Mouse (Mus musculus) neural tube, embryonic 14.5 days (tissue): ENCODE measurements at regions not wholly inside any gene's neighbourhood (a gene's known extent, or its start where the extent isn't known, plus 50 kb on each side); places are given as distances from the start of the nearest gene placed in this dataset.

Experiments
- ATAC-seq: fragments of 200-750 bp; cut with Nextera tagmentation; 2 replicates; pipeline ENCODE4 v1.8.0; 2017; ENCODE audit warnings: low read depth, mild to moderate bottlenecking, moderate TSS enrichment, moderate library complexity
- H3K27ac ChIP-seq: fragments of 300-500 bp; sonication (generic); 2 replicates; pipeline ENCODE4 v1.5.1; 2014; ENCODE audit warnings: low read depth, mild to moderate bottlenecking, control low read depth, low read length, moderate library complexity, mixed read lengths
- H3K27me3 ChIP-seq: fragments of 300-500 bp; sonication (generic); 2 replicates; pipeline ENCODE4 v1.6.1; 2014; ENCODE audit warnings: low read length; ENCODE audit not compliant: control insufficient read depth, insufficient read depth
- H3K36me3 ChIP-seq: fragments of 300-500 bp; sonication (generic); 2 replicates; pipeline ENCODE4 v1.6.1; 2014; ENCODE audit warnings: low read length, mixed read lengths; ENCODE audit not compliant: control insufficient read depth, insufficient read depth
- H3K4me1 ChIP-seq: fragments of 300-500 bp; sonication (generic); 2 replicates; pipeline ENCODE4 v1.6.1; 2014; ENCODE audit warnings: low read length; ENCODE audit not compliant: control insufficient read depth, insufficient read depth
- H3K4me2 ChIP-seq: fragments of 300-500 bp; sonication (generic); 2 replicates; pipeline ENCODE4 v1.6.1; 2014; ENCODE audit warnings: mild to moderate bottlenecking, low read depth, low read length, control low read depth
- H3K4me3 ChIP-seq: fragments of 300-500 bp; sonication (generic); 2 replicates; pipeline ENCODE4 v1.5.1; 2014; ENCODE audit warnings: low read depth, low read length, control low read depth, mixed read lengths
- H3K9ac ChIP-seq: fragments of 300-500 bp; sonication (generic); replicated peaks from 2 replicates; pipeline ENCODE4 v1.6.1; 2014; ENCODE audit warnings: low read depth, mild to moderate bottlenecking, control low read depth, low read length, mixed read lengths
- H3K9me3 ChIP-seq: fragments of 300-500 bp; sonication (generic); 2 replicates; pipeline ENCODE4 v1.6.1; 2016; ENCODE audit warnings: low read length; ENCODE audit not compliant: control insufficient read depth
- WGBS: fragments of 180-500 bp; shearing (Covaris S2); extraction: QIAGEN DNeasy Blood & Tissue Kit; methylation state at CpG from one replicate; pipeline ENCODE4 v1.1.7; 2014; 5-methylcytosine and 5-hydroxymethylcytosine counted together

DNA sequence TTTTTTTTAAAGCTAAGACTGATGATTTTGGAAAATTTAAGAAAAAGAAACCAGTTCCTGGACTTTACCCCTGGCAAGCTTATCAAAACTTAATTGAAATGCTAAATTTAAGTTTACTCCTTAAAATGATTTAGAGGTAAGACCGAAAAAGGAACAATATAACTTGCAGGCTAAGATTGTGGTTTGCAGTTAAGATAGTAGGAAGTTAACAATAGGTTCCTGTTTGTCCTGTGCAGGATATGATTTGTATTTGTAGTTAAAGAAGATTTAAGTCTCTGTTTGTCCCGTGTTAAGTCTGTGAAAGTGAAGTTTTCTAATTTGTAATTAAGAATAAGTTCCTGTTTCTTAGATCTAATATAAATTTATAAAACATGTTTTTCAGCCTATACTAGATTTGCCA, 1406.3 kb upstream of the Lrrc6 start:
- Histone ChIP-seq H3K9me3 (no peaks in the 10 kb centered on the region), H3K27ac (no peak overlapping the region), H3K4me3 (no peak overlapping the region), H3K9ac (no peak overlapping the region), H3K36me3 (no peaks in the 10 kb centered on the region), H3K4me2 (no peak overlapping the region), H3K4me1 (no peaks in the 10 kb centered on the region), H3K27me3 (no peaks in the 10 kb centered on the region)
- ATAC-seq: no peak
- 85% methylated on average over 2 of the region's 2 CpGs for WGBS

DNA sequence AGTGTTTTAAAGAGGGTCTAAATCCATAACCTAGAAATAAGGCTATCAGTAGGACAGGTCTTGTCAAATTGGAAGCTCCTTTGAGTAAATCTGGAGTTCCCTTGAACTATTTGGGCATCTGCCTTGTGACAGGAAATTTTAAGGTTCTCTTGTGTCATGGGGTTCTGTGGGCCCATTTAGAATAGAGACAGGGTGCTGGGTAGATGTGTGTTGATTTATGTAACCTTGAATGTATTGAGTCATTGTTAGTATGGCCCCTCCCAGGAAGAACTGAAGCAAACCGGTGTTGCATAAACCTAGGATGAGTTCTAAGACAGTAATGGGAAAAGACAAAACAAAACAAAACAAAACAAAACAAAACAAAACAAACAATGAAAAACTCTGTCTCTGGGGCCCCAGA, 1404.6 kb upstream of the Lrrc6 start:
- no peaks in the 10 kb centered on the region for H3K27me3 ChIP-seq
- no peaks in the 10 kb centered on the region for H3K9me3 ChIP-seq
- no peaks in the 10 kb centered on the region for H3K4me1 ChIP-seq
- 92% methylated on average over 1 of the region's 1 CpGs for WGBS
- H3K9ac ChIP-seq: no peak overlapping the region
- no peaks in the 10 kb centered on the region for H3K36me3 ChIP-seq
- H3K27ac ChIP-seq: no peak overlapping the region
- ATAC-seq: no peak
- no peak overlapping the region for H3K4me2 ChIP-seq
- no peak overlapping the region for H3K4me3 ChIP-seq

DNA sequence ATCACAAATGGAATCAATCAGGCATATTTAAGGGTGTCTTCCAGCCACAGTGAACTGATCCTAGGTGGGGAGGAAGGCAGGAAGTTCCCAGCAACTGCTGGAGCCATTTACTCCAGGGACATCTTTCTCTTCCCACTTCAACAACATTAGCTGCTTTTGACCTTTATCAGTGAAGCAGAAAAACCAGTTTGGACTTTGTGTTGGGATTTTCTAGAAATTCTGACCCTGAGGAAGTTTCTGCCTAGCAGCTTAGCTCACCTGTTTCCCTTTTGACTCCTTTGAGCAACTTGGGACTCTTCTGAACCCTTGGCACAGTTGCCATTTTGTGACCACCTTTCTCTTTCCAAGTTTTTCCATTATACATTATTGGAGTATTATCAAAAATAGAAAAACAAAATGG, 1403.9 kb upstream of the Lrrc6 start:
- Histone ChIP-seq H3K4me1 (no peaks in the 10 kb centered on the region), H3K27ac (no peak overlapping the region), H3K4me3 (no peak overlapping the region), H3K9me3 (no peaks in the 10 kb centered on the region), H3K36me3 (no peaks in the 10 kb centered on the region), H3K9ac (no peak overlapping the region), H3K4me2 (no peak overlapping the region), H3K27me3 (no peaks in the 10 kb centered on the region)
- no peak for ATAC-seq

DNA sequence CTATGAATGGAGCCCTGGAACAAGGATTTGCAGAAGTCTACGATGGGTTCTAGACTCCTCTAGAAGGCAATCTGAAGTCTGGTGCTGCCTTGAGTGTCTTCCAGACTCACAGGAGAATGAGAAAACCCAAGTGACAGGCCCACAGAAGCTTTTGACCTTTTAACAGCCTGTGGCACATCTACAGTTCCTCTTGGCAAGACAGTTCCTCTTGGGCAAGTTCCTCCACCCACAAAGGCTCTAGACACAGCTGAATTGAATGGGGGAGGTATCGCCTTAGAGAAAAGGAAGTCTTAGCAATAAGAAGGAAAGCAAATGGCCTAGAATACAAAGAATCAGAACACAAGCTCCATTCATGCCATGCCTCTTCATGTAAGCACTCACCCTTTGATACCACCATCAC, 1402.3 kb upstream of the Lrrc6 start:
- Histone ChIP-seq H3K4me3 (no peak overlapping the region), H3K4me2 (no peak overlapping the region), H3K4me1 (0 out of 2 replicates have a peak, but pooled peaks cover 2% of the 10 kb centered on the region), H3K9me3 (no peaks in the 10 kb centered on the region), H3K9ac (no peak overlapping the region), H3K27me3 (no peaks in the 10 kb centered on the region), H3K36me3 (no peaks in the 10 kb centered on the region), H3K27ac (no peak overlapping the region)
- 98% methylated on average over 2 of the region's 2 CpGs for WGBS
- no peak for ATAC-seq

DNA sequence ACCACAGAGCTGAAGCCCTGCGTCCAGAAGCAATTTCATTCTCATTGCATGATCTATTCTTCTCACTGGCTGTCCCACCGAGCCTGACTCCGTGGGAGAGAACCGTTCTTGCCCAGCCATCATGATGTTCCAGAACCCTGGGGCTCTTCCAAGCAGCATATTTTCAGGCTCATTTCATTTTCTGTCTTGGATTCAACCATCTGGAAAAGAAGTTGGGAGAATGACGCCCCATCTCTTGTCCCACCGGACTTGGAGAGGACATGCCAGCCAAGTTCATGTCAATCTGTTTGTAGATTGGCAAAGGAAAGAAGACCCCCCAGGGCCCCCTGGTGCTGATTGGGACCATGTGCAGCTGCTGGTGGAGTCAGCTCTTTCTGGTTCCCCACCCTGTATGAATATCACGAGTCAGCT, 1400.5 kb upstream of the Lrrc6 start:
- H3K9me3 ChIP-seq: no peaks in the 10 kb centered on the region
- no peak overlapping the region for H3K27ac ChIP-seq
- no peak for ATAC-seq
- H3K27me3 ChIP-seq: no peaks in the 10 kb centered on the region
- H3K4me1 ChIP-seq: 0 out of 2 replicates have a peak, but pooled peaks cover 2% of the 10 kb centered on the region
- H3K4me3 ChIP-seq: no peak overlapping the region
- H3K36me3 ChIP-seq: no peaks in the 10 kb centered on the region
- WGBS: 68% methylated on average over 7 of the region's 7 CpGs
- no peak overlapping the region for H3K4me2 ChIP-seq
- no peak overlapping the region for H3K9ac ChIP-seq

DNA sequence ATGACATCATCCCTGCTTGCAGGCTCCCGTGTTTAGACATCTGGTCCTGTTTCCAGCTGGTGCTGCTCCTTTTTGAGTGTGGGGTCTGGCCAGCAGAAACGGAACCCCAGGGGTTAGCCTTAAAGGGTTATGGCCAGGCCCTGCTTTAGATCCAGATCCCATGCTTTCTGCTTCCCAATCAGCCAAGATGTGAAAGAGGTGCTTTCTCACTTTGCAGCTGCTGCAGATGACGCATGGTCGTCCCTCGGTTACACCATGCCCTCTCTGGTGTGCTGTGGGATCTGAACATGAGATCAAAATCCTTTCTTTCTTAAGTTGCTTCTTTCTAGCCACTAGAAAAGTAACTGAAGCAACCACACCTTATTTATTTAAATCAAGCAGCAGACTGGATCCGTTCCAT, 1399.1 kb upstream of the Lrrc6 start:
- no peaks in the 10 kb centered on the region for H3K27me3 ChIP-seq
- no peak overlapping the region for H3K4me3 ChIP-seq
- H3K36me3 ChIP-seq: no peaks in the 10 kb centered on the region
- 0 out of 2 replicates have a peak, but pooled peaks cover 2% of the 10 kb centered on the region for H3K4me1 ChIP-seq
- H3K27ac ChIP-seq: no peak overlapping the region
- peak; percentile 10; the same call in 1 of the 2 replicates for ATAC-seq
- H3K9me3 ChIP-seq: no peaks in the 10 kb centered on the region
- H3K4me2 ChIP-seq: no peak overlapping the region
- WGBS: 76% methylated on average over 6 of the region's 6 CpGs
- H3K9ac ChIP-seq: no peak overlapping the region

DNA sequence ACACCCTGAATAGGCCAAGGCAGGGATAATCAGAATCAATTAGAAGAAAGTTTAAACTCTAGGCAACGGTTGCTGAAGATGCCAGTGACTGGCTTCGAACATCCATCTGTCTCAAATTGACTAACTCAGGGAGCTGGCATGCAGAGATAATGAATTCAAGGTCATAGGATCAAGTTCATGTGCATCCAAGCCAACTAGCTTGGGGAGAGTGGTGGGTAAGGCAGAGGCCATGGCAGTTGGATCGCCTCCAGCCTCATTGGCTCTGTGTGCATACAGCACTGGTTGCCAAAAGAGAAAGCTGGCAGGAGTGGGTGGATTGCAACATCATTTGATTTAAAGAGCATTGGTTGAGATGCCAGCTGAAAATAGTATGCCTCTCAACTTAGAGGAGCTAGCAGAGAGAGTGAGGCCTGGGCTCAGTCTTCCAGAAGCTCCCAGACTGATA, 1398.3 kb upstream of the Lrrc6 start:
- Histone ChIP-seq H3K27ac (no peak overlapping the region), H3K27me3 (no peaks in the 10 kb centered on the region), H3K9ac (no peak overlapping the region), H3K4me3 (no peak overlapping the region), H3K4me1 (0 out of 2 replicates have a peak, but pooled peaks cover 2% of the 10 kb centered on the region), H3K36me3 (no peaks in the 10 kb centered on the region), H3K9me3 (no peaks in the 10 kb centered on the region), H3K4me2 (no peak overlapping the region)
- ATAC-seq: peak; percentile 95
- 65% methylated on average over 3 of the region's 3 CpGs for WGBS

DNA sequence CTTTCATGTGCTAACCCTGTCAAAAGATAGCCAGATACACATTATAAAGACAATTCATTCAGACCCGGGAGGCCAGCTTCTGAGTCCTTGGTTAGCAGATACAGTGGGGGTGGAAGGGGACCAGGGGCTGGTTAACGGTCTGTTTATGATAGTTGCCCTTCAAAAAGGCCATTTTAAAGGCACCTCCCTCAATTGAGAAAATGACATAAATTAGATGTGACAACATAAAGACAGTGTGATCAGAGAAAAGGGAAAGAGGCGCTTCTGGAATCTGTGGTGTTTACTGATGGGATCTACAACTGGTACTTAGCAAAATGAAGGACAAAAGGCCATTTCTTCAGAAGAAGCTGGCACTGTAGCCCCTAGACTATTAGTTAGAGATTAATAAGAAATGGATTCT, 1391.4 kb upstream of the Lrrc6 start:
- H3K36me3 ChIP-seq: no peaks in the 10 kb centered on the region
- H3K27me3 ChIP-seq: no peaks in the 10 kb centered on the region
- no peaks in the 10 kb centered on the region for H3K9me3 ChIP-seq
- no peak overlapping the region for H3K9ac ChIP-seq
- no peak for ATAC-seq
- H3K27ac ChIP-seq: 0 out of 2 replicates have a peak overlapping the region, but pooled peaks have one; percentile 34
- 22% methylated on average over 3 of the region's 3 CpGs for WGBS
- H3K4me2 ChIP-seq: no peak overlapping the region
- no peak overlapping the region for H3K4me3 ChIP-seq
- no peaks in the 10 kb centered on the region for H3K4me1 ChIP-seq

DNA sequence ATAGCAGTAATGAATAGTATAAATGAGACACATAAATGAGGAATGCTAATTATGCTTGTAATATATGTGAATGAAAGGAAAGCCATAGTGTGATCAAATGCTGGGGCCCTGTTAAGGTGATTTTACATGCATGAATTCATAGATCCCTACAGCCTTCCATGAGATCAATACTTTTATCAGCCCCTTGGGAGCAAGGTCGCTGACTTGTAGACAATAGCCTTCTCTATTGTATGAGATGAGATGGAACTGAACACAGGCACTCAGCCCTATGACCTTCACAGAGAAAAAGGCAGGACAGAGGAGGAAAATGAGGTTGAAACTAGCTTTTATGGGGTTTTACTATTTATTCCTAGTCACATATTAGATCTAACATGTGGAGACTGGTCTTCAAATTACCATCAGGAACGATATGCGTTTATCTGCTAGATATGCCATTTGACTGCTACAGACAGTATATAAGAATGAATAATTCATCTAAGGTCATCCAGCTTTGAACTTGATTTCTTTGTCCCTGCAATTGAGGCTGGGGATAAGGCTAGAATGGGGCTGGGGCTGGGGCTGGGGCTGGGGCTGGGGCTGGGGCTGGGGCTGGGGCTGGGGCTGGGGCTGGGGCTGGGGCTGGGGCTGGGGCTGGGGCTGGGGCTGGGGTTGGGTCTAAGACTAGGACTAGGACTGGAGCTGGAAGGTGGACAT, 1390.0 kb upstream of the Lrrc6 start:
- no peak for ATAC-seq
- WGBS: 53% methylated on average over 3 of the region's 3 CpGs
- Histone ChIP-seq H3K36me3 (no peaks in the 10 kb centered on the region), H3K9ac (no peak overlapping the region), H3K4me3 (no peak overlapping the region), H3K4me2 (no peak overlapping the region), H3K4me1 (no peaks in the 10 kb centered on the region), H3K27me3 (no peaks in the 10 kb centered on the region), H3K9me3 (no peaks in the 10 kb centered on the region), H3K27ac (no peak overlapping the region)
